Mouse (Mus musculus) heart, embryonic 13.5 days (tissue): Measurements from ENCODE around the gene Sparcl1. TPM values are rescaled to one million over a fixed set of nuclear protein-coding genes. Genes with fewer than 3 reads are reported as not detected.

Experiments used
- ATAC-seq: fragments of 200-750 bp; cut with Nextera tagmentation; 2 replicates; pipeline ENCODE4 v1.8.0; 2017; ENCODE audit warnings: moderate TSS enrichment; ENCODE audit not compliant: insufficient number of reproducible peaks, low FRiP score, low TSS enrichment; ENCODE audit errors: extremely low read depth
- H3K27ac ChIP-seq: fragments of 300-500 bp; sonication (generic); replicated peaks from 2 replicates; pipeline ENCODE4 v1.5.1; 2015; ENCODE audit warnings: moderate library complexity, mild to moderate bottlenecking, inconsistent platforms
- H3K27me3 ChIP-seq: fragments of 300-500 bp; sonication (generic); replicated peaks from 2 replicates; pipeline ENCODE4 v1.6.1; 2015; ENCODE audit warnings: mild to moderate bottlenecking, inconsistent platforms
- H3K36me3 ChIP-seq: fragments of 300-500 bp; sonication (generic); 2 replicates; pipeline ENCODE4 v1.6.1; 2015; ENCODE audit warnings: mild to moderate bottlenecking, inconsistent platforms
- H3K4me1 ChIP-seq: fragments of 300-500 bp; sonication (generic); 2 replicates; pipeline ENCODE4 v1.6.1; 2015; ENCODE audit warnings: inconsistent platforms
- H3K4me2 ChIP-seq: fragments of 300-500 bp; sonication (generic); 2 replicates; pipeline ENCODE4 v1.6.1; 2015; ENCODE audit warnings: inconsistent platforms, mild to moderate bottlenecking, moderate library complexity
- H3K4me3 ChIP-seq: fragments of 300-500 bp; sonication (generic); 2 replicates; pipeline ENCODE4 v1.5.1; 2015; ENCODE audit warnings: moderate library complexity, mild to moderate bottlenecking, inconsistent platforms
- H3K9ac ChIP-seq: fragments of 300-500 bp; sonication (generic); 2 replicates; pipeline ENCODE4 v1.6.1; 2015; ENCODE audit warnings: inconsistent platforms, mild to moderate bottlenecking, moderate library complexity
- H3K9me3 ChIP-seq: fragments of 300-500 bp; sonication (generic); 2 replicates; pipeline ENCODE4 v1.6.1; 2016; ENCODE audit warnings: inconsistent platforms
- WGBS: fragments of 180-500 bp; shearing (Covaris S2); methylation state at CpG from one replicate; pipeline ENCODE4 v1.1.7; 2015; ENCODE audit warnings: mixed read lengths; 5-methylcytosine and 5-hydroxymethylcytosine counted together
- polyA plus RNA-seq: library from polyadenylated mRNA; unstranded; fragments of >200 nt; fragmentation: Nextera tagmentation; extraction: Ambion mirVana; gene quantifications from 2 replicates; pipeline ENCODE4 v1.2.1, GENCODE M21; 2015

Gene Sparcl1
- polyA plus RNA-seq, 1 experiment from 2014 or later: 45.7 TPM

DNA sequence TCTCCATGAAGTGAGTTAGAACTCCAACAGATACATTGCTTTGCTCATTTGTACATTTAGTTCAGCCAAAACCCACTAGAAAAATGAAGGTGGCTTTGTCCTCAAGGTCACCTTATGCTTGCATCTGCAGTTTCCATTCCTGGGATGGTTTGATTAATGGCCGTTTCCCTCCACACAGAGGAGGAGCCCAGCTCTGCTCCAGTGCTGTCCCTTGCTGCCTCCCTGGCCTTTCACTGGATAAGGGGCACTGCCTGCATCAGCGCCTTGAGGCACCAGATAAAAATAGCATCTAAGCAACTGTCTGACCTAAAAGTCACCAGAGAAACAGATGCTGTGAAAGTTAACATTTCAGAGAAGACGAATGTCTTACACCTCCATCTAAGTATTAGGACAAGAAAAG is 4.0 kb downstream of the Sparcl1 start:
- Histone ChIP-seq H3K4me1 (peaks cover 69% of the 10 kb centered on the region), H3K27me3 (no peaks in the 10 kb centered on the region), H3K36me3 (no peaks in the 10 kb centered on the region), H3K4me3 (no peak overlapping the region), H3K9ac (no peak overlapping the region), H3K4me2 (peak overlapping the region; percentile 59), H3K27ac (peak overlapping the region; percentile 78), H3K9me3 (no peaks in the 10 kb centered on the region)
- ATAC-seq: no peak
- 21% methylated on average over 3 of the region's 3 CpGs for WGBS

DNA sequence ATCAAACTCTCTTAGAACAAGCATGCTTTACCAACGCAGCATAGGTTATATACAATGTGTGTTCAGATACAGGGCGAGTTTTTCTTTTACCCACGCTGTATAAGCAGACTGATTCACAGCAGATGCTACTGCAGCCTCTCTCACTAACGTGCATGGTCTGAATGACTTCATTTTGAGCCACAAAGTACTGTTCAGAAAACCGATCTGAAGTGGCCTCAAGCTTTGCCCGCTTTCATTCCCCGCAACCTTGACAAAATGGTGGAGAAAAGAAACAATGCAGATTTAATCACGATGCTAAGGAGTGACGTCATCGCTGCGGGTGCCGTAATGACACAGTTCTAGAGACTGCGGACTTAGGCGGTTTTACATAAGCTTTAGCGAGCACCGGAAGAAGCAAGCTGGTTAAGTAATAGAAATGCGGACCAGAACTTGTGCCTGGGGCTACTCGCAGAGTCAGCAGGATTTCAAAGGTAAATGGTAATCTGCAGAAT is 4.6 kb downstream of the Sparcl1 start:
- H3K9ac ChIP-seq: peak overlapping the region; percentile 30
- ATAC-seq: no peak
- H3K4me2 ChIP-seq: peak overlapping the region; percentile 59
- WGBS: 29% methylated on average over 18 of the region's 18 CpGs
- H3K4me1 ChIP-seq: peaks cover 66% of the 10 kb centered on the region
- no peaks in the 10 kb centered on the region for H3K27me3 ChIP-seq
- peak overlapping the region; percentile 78 for H3K27ac ChIP-seq
- H3K4me3 ChIP-seq: peak overlapping the region; percentile 12; the same call in 1 of the 2 replicates
- no peaks in the 10 kb centered on the region for H3K36me3 ChIP-seq
- H3K9me3 ChIP-seq: no peaks in the 10 kb centered on the region

DNA sequence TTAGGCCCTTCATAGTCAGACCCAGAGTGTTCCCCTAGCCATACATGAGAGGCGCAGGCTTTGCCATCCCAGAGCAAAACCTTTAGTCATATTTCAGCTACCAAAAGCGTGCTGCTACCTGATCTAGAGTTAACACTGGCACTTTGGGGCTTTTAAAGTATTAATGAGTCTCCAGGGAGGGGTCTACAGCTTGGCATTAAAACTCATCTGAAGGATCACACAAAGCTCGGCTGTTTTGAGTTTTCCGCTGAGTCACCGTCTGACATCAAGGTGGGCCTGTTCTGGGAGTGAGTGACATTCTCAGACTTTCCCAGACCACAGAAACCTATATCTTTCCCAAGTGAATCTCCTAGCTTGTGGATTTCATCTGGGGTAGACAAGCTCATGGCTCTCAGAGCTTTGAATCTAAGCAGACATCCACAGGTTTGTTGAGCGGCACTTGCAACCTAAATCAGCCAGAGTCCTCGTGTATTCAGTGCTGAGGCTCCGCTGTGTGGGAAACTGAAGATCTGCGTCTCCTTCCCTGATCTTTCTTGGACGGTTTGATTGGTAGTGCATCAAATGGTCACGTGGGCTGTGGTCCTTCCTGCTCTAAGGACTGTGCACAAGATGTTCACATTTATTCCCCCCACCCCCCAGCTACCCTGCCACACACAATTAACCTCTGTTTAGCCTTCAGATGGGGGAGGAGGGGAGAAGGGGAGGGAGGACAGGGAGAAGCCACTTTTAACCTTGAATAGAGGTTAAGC is 5.2 kb downstream of the Sparcl1 start:
- ATAC-seq: no peak
- no peaks in the 10 kb centered on the region for H3K27me3 ChIP-seq
- no peak overlapping the region for H3K4me3 ChIP-seq
- H3K9me3 ChIP-seq: no peaks in the 10 kb centered on the region
- peak overlapping the region; percentile 78 for H3K27ac ChIP-seq
- 54% methylated on average over 11 of the region's 11 CpGs for WGBS
- H3K4me2 ChIP-seq: peak overlapping the region; percentile 59
- H3K4me1 ChIP-seq: peaks cover 65% of the 10 kb centered on the region
- peak overlapping the region; percentile 30 for H3K9ac ChIP-seq
- no peaks in the 10 kb centered on the region for H3K36me3 ChIP-seq

DNA sequence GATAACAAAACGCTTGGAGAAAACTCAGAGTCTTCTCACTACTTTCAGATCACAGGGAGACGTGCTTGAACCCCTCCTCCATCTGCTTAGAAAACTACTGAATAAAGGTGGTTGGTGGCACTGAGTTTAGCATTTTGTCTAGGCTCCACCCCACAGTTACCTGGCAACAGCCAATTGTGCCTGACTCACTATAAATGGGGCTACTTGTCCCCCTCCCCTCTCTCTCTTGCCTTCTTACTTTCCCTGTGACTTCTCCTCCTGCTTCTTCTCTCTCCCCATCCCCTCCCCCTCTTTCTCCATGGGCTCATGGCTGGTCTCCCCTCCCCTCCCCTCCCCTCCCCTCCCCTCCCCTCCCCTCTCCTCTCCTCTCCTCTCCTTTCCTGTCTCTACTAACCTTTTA is 9.4 kb downstream of the Sparcl1 start:
- Histone ChIP-seq H3K9me3 (no peaks in the 10 kb centered on the region), H3K27me3 (no peaks in the 10 kb centered on the region), H3K27ac (no peak overlapping the region), H3K9ac (no peak overlapping the region), H3K4me3 (no peak overlapping the region), H3K4me1 (peaks cover 41% of the 10 kb centered on the region), H3K4me2 (no peak overlapping the region), H3K36me3 (no peaks in the 10 kb centered on the region)
- no peak for ATAC-seq
- WGBS: 62% methylated on average over 2 of the region's 2 CpGs

DNA sequence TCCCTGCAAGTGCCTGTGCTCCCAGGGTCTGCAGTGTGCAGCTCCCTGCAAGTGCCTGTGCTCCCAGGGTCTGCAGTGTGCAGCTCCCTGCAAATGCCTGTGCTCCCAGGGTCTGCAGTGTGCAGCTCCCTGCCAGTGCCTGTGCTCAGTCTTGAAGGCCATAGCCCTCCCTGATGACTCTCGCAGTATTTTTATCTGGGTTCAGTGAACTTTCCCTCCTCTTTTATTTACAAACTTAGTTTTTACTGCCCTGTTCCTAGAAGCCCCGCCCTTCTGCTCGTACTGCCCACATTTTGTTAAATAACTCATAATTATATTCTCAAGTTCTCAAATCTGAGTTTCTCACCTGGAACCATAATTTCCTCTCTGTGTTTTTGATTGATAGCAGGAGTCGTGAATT is 10.4 kb downstream of the Sparcl1 start:
- ATAC-seq: no peak
- 61% methylated on average over 4 of the region's 4 CpGs for WGBS
- H3K36me3 ChIP-seq: no peaks in the 10 kb centered on the region
- H3K27me3 ChIP-seq: no peaks in the 10 kb centered on the region
- no peaks in the 10 kb centered on the region for H3K9me3 ChIP-seq
- H3K4me2 ChIP-seq: no peak overlapping the region
- no peak overlapping the region for H3K9ac ChIP-seq
- H3K27ac ChIP-seq: no peak overlapping the region
- no peak overlapping the region for H3K4me3 ChIP-seq
- peaks cover 37% of the 10 kb centered on the region for H3K4me1 ChIP-seq

DNA sequence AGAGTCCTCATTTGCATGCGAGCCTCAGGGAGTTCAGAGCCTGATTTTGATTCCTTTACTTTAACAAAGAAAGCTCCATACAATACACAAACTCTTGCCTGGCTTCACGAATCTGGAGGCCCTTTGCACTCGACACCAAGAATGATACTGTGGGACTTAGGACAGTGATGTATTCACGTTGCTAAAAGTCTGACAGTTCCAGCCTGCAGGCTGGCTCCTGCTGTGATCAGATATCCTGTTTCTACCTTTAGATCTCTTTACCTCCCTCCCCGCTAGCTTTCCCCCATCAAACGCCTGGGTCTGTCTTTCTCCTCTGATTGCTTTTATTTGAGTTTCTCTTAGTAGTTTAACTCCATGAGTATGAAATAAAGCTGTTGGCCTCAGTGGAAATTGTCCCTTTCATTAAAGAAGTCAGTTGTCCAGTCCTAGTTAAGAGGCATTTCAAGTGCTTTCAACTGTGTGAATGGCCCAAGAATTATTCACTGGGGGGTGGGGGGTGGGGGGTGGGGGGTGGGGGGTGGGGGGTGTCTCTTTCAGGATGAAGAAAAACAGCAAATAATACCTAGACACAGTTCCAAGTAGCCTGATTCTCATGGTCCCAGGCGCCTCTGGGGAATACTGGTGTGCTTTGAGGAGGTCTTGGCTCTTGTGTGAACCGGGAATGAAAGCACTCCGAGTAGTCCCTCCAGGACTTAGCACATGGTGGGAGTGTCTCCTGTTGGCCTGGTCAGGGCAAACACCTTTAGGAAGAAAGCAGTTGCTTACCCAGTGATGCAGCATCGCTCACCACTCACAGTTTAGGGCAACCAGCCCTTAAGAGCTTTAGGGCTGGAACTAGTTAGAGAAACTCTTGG is 11.6 kb downstream of the Sparcl1 start:
- Histone ChIP-seq H3K36me3 (no peaks in the 10 kb centered on the region), H3K27me3 (no peaks in the 10 kb centered on the region), H3K4me2 (no peak overlapping the region), H3K4me1 (peaks cover 29% of the 10 kb centered on the region), H3K9ac (peak overlapping the region; percentile 52), H3K9me3 (no peaks in the 10 kb centered on the region), H3K4me3 (no peak overlapping the region), H3K27ac (no peak overlapping the region)
- WGBS: 25% methylated on average over 10 of the region's 10 CpGs
- no peak for ATAC-seq

DNA sequence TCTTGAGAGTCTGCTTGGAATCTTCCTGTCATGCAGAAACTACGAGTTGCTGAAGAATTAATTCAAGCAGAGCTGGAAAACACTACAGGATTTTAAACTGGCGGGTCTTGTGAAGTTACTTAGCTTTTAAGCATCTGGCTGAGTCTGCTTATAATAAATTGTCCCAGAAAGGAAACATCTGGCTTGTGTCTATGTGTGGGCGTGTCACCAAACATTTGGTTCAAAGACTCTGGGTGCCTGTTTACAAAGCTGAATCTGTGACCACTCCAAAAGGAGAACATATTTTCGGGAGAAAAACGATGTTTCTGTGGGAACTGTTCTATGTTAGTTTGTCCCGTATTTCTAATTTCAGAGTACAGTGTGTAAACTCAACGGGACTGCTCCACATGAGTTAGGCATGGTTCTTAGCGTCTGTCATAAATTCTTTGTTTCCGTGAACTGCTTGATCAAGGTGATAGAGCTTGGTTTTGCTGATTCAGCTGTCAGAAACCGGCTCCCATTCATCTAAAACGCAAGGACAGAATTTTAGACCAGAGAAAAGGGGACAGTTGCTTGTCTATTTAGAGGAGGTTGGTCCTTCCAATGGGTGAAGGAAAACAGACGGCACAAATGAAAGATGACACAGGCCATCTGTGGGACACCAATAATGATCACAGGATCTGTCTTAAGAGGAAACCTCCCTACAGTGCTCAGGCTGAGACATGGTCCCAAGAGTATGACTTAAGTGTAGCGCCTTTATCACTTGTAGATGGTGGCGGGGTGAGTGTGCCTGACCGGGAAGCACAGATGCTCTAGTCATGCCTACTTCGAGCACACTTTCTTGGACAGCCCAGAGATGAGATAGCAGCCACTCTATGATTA is 17.2 kb downstream of the Sparcl1 start:
- Histone ChIP-seq H3K9me3 (no peaks in the 10 kb centered on the region), H3K27me3 (no peaks in the 10 kb centered on the region), H3K4me1 (peaks cover 19% of the 10 kb centered on the region), H3K9ac (no peak overlapping the region), H3K4me2 (peak overlapping the region; percentile 52), H3K36me3 (peaks cover 3% of the 10 kb centered on the region; the same call in 1 of the 2 replicates), H3K27ac (peak overlapping the region; percentile 53; the same call in 1 of the 2 replicates), H3K4me3 (no peak overlapping the region)
- no peak for ATAC-seq
- 55% methylated on average over 16 of the region's 16 CpGs for WGBS

DNA sequence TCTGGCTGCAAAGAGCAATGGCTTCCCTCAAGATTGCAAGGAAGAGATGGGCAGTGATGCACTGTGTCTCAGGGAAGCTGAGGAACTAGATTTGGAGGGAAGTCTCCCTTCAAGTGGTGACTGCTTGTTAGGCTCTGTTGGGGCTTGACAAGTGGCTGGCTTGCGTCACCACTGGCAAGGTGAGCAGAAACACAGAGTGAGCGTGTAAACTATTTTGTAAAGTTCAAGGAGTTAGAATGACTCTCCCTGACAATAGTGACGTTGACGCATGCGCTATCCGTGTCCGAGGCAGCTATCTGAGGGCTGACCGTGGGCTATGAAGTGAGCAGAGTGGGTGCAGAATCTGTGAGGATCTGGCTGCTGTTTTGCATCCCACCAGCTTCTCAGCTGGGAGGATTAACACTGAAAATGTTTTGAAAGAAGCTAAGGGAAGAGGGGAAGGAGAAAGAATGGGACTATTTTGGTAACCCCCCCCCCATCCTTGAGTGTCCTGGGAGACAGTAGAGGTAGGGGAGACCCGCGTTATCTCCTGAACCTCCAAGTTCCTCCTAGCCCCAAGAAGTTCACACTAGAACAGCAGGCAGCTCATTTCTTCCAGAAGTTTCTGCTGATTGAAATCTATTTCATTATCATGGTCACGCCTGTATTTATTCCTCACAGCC is 18.0 kb downstream of the Sparcl1 start:
- H3K27ac ChIP-seq: peak overlapping the region; percentile 53
- 42% methylated on average over 11 of the region's 11 CpGs for WGBS
- peak overlapping the region; percentile 52 for H3K4me2 ChIP-seq

DNA sequence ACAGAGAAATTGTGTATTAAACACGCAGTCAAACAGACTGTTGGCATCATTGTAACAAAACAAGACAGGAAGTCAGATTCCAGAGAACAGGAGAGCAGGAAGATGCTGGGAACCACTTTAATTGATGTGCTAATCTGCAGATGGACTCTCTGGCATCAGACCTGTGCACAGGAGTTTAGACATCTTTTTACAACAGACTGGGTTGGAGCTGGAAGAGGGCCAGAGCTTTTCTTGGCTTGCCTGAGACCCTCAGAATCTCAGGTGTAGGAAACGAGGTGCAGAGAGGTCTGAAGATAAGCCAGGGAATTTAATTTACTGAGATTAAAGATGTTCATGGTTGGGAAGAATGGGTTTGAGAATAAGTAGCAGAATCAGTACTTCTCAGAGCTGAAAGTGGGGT is 23.8 kb downstream of the Sparcl1 start:
- H3K4me1 ChIP-seq: peaks cover 5% of the 10 kb centered on the region; the same call in 1 of the 2 replicates
- H3K36me3 ChIP-seq: peaks cover 12% of the 10 kb centered on the region
- H3K9ac ChIP-seq: no peak overlapping the region
- H3K4me3 ChIP-seq: no peak overlapping the region
- 56% methylated on average over 2 of the region's 2 CpGs for WGBS
- H3K27me3 ChIP-seq: no peaks in the 10 kb centered on the region
- ATAC-seq: no peak
- H3K4me2 ChIP-seq: no peak overlapping the region
- no peak overlapping the region for H3K27ac ChIP-seq
- 0 out of 2 replicates have a peak, but pooled peaks cover 3% of the 10 kb centered on the region for H3K9me3 ChIP-seq

More for the DNA sequence above, 18.0 kb downstream of the Sparcl1 start:
- H3K4me1 ChIP-seq: peaks cover 19% of the 10 kb centered on the region
- H3K9me3 ChIP-seq: no peaks in the 10 kb centered on the region
- peak overlapping the region; percentile 6; the same call in 1 of the 2 replicates for H3K4me3 ChIP-seq
- H3K9ac ChIP-seq: 0 out of 2 replicates have a peak overlapping the region, but pooled peaks have one; percentile 12
- peaks cover 3% of the 10 kb centered on the region; the same call in 1 of the 2 replicates for H3K36me3 ChIP-seq
- no peaks in the 10 kb centered on the region for H3K27me3 ChIP-seq
- no peak for ATAC-seq

DNA sequence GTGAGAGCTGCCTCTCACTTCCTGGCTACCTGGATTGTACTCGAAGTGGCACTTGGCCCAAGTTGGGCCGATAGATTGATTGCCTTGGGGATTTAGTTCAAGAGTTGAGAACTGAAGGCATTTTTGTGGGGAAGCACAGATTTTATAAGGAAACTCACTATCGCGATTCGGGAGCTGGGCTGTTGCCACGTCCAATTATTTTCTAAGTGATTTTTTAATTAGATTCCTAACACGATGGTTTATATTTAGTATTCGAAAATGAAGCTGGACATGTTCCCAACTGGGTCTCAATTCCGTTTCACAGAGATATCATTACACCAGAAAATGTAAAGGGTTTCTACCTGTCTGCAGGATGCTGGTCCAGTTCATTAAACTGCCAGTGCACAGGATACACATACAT is 28.2 kb downstream of the Sparcl1 start:
- 83% methylated on average over 9 of the region's 9 CpGs for WGBS
- H3K9ac ChIP-seq: no peak overlapping the region
- peaks cover 5% of the 10 kb centered on the region; the same call in 1 of the 2 replicates for H3K4me1 ChIP-seq
- H3K4me3 ChIP-seq: no peak overlapping the region
- no peak for ATAC-seq
- 0 out of 2 replicates have a peak, but pooled peaks cover 3% of the 10 kb centered on the region for H3K9me3 ChIP-seq
- no peaks in the 10 kb centered on the region for H3K27me3 ChIP-seq
- no peak overlapping the region for H3K4me2 ChIP-seq
- no peak overlapping the region for H3K27ac ChIP-seq
- H3K36me3 ChIP-seq: peaks cover 9% of the 10 kb centered on the region
